Mouse (Mus musculus) neutrophil, adult 5-6 weeks (primary cell): Measurements from ENCODE around the gene Dnah14. TPM values are rescaled to one million over a fixed set of nuclear protein-coding genes. Genes with fewer than 3 reads are reported as not detected.

ENCODE experiments used
- ATAC-seq: fragments of 151-379, 151-347 bp; 2 replicates; pipeline ENCODE4 v1.8.0; 2017; ENCODE audit warnings: mild to moderate bottlenecking, moderate TSS enrichment; ENCODE audit not compliant: insufficient number of reproducible peaks, poor library complexity, low FRiP score, severe bottlenecking; ENCODE audit errors: extremely low read depth
- total RNA-seq: library from RNA; stranded (forward); fragments of 200-1000 nt; gene quantifications from 2 replicates; pipeline ENCODE4 v1.2.3, GENCODE M21; 2017

Gene Dnah14
- total RNA-seq, 1 experiment from 2014 or later: 3.5 TPM

DNA sequence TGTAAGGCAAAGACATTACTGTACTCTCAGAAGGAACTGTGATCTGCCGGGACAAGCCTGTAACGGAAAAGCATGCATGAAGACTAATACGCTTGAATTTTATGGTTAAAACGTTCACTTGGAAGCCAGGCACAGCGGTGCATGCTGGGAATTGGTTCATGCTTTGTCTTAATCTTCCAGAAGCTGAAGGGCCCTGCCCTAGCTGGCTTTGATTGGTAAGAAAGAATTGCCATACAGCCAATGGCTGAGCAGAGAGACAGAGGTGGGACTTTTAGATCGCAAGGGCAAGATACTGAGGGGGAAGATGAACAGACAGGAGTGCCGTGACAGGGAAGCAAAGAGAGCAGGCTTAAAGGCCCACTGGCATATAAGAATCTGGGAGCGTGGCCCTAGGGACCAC lies 6.8 kb downstream of the Dnah14 start:
- no peak for ATAC-seq

GRCm38 (mm10) chr1:181589116-181589515 lies 12.8 kb downstream of the Dnah14 start:
- ATAC-seq: no peak

GRCm38 (mm10) chr1:181599376-181599775 lies 23.0 kb downstream of the Dnah14 start:
- ATAC-seq: no peak

GRCm38 (mm10) chr1:181611118-181611517 lies 34.8 kb downstream of the Dnah14 start:
- no peak for ATAC-seq

DNA sequence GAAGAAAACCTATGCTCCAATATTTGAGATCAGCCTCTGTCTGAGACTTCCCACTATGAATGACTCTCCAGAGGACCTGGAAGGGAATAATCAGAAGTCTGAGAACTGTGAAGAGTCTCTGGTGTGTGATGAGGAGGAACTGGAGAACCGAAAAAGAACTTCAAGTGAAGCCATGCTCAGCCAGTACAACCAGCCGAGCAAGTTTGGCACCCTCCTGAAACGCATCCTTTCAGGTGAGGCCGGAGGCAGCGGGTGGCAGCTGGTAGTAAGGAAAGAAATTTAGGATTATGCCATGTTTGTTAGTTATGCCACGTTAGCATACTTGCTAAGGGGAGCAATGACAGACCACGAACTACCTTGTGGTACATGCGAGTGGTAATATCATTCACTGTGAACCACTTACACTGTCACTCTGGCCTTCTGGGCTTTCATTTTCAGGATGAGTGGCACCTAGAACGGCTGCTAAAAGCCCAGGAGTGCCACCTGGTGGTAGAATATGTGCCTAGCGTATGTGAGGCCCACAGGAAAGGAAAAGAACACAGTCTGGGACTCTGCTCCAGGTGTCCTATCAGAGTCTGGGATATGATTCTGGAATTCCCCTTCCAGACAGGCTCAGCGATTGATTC lies 39.6 kb downstream of the Dnah14 start:
- peak; percentile 46; the same call in 1 of the 2 replicates for ATAC-seq

DNA sequence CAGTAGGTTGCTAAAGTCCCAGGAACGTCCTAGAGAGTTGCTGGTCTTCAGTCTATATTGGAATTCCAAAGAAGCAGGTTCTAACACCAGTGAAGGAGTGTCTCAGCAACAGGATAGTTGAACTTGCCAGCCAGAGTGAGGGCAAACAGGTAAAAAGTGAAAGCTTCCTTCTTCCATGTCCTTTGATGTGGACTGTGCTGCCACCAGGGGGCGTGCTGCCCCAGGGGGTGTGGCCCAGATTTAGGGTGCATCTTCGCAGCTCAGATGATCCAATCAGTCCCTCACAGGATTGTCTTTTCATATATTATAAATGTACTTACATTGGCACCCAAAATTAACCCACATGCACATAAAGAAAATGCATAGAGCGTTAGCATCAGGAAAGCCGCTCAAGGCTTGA lies 41.0 kb downstream of the Dnah14 start:
- ATAC-seq: no peak

GRCm38 (mm10) chr1:181623149-181623680 lies 46.9 kb downstream of the Dnah14 start:
- ATAC-seq: no peak

GRCm38 (mm10) chr1:181624876-181625275 lies 48.5 kb downstream of the Dnah14 start:
- no peak for ATAC-seq

- ATAC-seq: no peak
Measured at GRCm38 (mm10) chr1:181628276-181628675, 51.9 kb downstream of the Dnah14 start.

- ATAC-seq: no peak
Measured at GRCm38 (mm10) chr1:181631371-181631770, 55.0 kb downstream of the Dnah14 start.

- ATAC-seq: no peak
Measured at GRCm38 (mm10) chr1:181637997-181638713, 61.8 kb downstream of the Dnah14 start.

DNA sequence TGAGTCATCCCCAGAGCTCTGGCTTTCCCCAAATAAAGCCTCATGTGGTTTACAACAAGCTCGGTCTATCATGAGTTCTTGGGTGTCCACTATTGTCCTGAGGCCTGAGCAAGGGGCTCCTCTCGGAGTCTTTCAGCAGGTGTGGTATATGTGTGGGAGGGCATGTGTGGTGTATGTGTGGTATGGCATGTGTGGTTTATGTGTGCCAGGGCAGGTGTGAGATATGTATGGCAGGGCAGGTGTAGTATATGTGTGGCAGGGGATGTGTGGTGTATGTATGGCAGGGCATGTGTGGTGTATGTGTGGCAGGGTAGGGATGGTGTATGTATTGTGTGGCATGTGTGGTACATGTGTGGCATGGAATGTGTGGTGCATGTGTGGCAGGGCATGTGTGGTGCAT lies 64.0 kb downstream of the Dnah14 start:
- no peak for ATAC-seq

GRCm38 (mm10) chr1:181647467-181647866 lies 71.1 kb downstream of the Dnah14 start:
- no peak for ATAC-seq

GRCm38 (mm10) chr1:181653481-181653880 lies 77.1 kb downstream of the Dnah14 start:
- ATAC-seq: no peak

DNA sequence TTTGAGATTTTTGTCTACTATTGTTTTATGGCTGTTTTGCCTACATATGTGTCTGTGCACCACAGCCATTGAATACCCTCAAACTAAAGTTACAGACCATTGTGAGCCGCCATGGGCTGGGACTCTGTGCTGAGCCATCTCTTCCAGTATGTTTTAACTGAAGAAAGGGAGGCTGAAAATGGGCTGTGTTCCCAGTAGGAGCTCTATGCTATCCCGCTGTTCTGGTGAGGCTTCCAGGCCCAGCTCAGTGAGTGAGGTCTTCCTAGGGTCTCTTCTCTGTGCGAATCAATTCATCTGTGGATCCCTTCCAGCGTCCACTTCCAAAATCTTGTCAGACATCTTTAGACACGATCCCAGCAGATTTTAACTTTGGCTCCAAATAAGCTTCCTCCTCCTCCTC lies 80.1 kb downstream of the Dnah14 start:
- ATAC-seq: no peak

GRCm38 (mm10) chr1:181666801-181667200 lies 90.4 kb downstream of the Dnah14 start:
- no peak for ATAC-seq

GRCm38 (mm10) chr1:181694729-181695498 lies 118.6 kb downstream of the Dnah14 start:
- ATAC-seq: no peak

- peak; percentile 36; the same call in 1 of the 2 replicates for ATAC-seq
Measured at GRCm38 (mm10) chr1:181728707-181729106, 152.3 kb downstream of the Dnah14 start.

DNA sequence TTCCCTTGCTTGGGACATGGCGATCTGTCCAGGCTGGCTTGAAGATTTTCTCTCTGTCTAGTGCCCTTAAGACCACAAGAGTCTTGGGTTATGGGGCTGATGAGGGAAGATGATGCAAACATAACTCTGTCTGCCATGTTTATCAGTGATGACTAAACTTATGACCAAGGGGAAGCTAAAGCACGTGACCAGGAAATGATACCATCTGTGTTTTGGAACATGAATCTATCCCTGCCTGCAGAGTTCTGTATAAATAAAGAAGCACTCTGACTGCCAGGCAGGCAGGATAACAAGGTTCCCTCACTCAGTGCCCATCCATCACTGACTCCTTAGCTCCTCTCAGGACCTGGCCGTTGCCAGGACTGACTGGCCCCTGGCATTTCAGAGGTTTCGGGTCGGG lies 157.2 kb downstream of the Dnah14 start:
- ATAC-seq: no peak

GRCm38 (mm10) chr1:181740259-181740658 lies 163.9 kb downstream of the Dnah14 start:
- ATAC-seq: no peak
